Mouse (Mus musculus) thymus, adult 18-20 months (tissue): ENCODE data around the gene Itga2.

ENCODE experiments used
- DNase-seq, 2 experiments: peaks; one replicate each; pipeline ENCODE4 v3.0.0; 2022; ENCODE audit warnings: mixed read lengths in 2 of 2

Gene Itga2

DNA sequence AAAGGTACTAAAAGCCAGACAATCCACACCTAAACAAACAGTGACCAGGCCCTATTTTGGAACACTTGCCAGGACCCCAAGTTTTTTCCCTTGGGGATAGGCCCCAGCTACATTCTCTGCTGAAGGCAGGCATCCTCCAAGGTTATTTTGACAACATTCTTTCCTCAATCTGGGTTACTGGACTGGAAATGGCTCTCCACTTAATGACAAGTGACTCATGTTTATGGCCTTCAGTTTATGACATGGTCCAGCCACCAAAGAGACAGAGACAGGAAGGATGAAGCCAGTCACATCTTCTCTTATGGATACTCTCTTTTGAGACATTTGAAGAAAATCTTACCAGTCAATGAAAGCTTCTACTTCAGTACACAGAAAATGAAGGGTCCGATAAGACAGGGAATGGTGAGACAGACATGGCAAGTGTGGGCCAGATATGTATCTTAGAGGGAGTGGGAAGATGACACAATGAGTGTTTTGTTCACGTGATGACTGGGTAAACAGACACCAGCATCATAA, 55.8 kb downstream of the Itga2 start:
- DNase-seq = no peak

DNA sequence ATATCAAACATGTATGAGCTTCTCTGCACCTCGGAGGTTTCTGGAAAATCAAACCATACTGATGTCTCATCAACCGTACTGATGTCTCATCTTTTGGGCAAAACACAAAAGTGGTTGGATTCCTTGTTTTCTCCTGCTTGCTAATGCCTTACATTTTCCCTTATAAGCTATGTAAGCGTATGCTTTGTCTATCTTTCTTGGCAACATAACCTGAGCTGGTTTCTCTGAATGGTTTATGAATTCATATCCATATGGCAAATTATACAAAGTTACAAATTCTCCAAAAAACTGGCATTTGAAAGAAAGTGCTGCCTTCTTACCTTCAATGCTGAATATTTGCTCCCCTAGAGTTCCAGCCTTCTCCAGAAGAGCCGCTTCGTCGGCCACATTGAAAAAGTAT, 57.2 kb downstream of the Itga2 start:
- no peak for DNase-seq

DNA sequence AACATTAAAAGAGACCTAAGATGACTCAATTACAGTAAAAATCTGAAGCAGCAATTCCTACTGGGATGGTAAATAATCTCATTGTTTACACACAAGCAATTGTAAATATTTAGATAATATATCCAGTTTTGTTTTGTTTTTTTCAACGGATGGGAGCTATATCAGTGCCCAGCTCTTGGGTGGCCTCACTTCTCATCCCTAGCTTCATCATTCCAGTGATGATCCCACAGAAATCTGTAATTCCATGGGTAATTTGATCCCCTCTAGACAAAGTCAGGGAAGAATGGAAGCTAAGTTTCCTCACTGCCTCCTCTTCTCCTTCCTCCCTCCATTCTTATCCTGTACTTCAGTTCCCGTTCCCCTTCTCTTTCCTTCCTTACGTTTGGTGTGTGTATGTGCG, 74.4 kb downstream of the Itga2 start:
- DNase-seq = no peak

DNA sequence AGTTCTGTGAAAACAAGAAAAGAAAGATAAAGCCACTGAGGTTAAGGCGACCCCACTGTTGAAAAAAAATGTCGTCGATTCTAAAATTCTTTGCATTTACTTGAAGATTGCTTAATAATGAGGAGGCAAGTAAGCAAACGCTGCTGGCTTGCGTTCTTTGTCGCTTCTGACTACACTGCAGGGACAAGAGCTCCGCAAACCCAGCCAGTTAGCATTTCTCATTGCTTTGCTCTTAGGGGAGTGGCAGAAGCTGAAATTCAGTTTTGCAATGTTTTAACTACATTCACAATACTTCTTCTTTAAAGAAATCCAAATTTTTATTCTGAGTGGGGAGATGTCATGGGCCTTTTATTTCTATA, 75.7 kb downstream of the Itga2 start:
- DNase-seq = no peak

DNA sequence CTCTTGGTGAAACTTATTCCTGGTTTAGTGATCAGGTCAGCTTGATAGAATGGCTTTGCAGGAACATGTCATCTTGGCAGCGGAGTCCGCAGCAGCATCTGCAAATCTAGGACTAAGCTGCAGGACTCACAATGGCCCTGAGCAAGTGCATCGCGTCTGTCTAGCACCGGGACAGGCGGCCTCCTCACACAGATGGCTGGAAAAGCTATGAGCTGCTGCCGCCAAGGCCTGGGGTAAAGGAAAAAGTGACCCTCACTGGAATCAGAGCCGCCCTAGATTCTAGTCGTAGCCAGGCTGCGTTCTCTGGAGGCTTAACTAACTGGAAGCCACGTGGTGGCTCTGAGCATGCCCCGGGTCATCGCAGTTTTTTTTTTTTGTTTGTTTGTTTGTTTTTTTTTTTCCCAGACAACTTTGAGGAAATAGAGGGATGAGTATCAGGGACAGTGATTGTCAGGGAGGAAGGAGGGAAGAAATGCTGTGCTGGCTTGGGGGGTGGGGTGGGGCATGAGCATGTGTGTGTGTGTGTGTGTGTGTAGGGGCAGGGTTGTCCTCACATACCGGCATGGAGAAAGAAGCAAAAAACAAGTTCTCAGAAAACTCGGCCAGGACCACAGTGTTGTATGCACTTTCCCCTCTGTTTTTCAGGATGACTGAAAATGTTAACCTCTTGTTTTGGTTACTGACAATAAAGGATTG, 76.2 kb downstream of the Itga2 start:
- DNase-seq = no peak

DNA sequence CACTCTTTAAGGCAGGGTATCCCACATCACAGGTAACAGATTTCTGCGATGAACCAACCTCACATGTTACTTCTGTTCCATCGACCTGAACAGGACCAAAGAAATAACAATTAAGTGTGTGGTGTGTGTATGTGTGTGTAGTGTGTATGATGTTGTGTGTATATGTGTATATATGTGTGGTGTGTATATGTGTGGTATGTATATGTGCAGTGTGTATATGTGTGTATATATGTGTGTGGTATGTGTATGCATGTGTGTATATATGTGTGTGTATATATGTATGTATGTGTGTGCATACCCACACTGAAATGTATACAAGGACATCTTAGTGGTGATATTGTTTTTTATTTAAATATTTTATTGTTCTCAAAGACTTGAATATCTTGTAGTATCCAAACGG, 77.5 kb downstream of the Itga2 start:
- no peak for DNase-seq

DNA sequence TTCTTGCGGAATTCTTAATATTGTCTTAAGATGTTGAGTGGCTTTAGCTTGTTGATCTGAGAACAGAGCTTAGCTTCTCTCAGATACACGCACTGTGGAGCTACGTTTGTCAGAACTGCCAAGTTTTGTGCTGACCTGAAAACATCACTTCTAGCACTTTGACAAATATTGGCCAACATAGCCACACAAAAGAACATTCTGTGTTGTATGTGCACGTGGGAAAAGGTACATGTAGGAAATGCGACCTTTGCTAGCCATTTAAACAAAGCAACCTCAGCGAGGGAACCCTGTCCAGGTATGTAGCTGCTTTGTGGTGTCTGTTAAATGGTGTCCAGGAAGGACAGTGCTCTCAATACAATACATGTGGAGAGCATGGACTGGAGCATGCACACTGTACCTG, 77.9 kb downstream of the Itga2 start:
- DNase-seq = no peak

DNA sequence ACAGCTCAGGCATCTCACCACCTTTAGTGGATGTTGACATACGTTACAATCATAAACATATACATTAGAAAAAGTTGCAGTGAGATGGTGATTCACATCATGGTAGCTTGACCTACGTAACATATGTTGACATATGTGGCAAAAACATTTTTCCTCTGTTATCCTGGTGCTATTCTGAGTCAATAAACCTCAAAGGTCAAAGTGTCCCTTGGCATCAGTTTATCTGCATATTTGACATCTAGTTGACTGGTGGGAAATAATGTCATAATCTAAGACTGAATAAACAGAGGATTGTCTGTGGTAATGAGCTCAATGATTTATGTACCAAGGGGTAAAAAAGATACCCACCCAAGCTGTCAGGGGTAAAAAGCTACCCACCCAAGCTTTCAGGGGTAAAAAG, 78.7 kb downstream of the Itga2 start:
- no peak for DNase-seq

DNA sequence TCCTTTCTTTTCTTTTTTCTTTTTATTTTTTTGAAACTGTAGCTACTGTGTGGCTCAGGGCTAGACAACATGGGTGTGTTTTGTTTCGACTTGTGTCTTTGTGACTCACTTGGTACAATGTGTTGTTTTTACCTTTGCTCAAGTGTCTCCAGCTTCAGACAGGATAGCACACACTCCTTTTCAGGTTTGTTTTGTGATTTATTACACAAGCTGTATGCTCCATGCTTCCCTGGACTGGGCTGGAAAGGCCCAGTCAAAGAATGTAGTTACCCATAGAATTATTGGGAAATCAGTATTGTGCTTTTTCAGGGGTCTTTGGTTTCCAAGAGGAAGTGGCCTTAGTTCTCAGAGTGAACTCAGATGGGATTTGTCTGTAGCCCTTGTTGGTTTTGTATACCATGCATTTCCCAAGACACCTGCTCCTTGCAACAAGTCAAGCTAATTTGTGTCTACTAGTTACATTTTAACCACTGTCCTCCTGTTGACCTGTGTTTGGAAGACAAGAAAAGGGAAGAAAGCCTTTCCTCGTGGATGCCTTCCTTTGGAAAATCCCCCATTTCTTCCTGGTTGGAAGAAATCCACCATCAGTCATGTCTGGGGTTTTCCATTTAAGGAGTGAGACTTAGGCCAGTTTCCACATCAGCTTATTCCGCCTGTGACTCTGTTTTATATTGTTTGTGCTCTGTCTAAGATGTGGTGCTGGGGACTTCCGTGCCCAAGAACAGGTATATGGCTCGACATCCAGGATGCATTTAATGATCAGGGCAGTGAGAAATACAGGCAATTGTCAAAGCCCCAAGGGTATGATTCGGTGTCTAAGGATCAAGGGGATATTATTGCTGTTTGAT, 79.4 kb downstream of the Itga2 start:
- DNase-seq = no peak

DNA sequence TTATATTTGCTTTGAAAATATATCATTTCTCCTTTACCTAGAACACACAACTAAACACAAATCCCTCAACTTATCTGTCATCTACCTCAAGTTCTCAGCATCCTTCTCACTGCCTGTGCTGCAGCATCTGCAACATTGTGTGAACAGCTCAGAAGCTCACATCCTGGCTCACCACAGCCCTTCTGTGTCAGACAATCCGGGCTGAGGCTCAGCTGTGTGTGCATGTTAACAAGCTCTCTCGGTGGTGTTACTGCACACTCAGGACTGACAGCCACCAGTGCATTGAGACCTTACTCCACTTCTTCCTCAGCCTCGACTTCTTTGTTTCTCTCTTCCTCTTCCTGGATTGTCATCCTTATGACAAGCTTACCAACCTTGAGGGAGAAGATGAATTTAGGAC, 83.0 kb downstream of the Itga2 start:
- DNase-seq = no peak

DNA sequence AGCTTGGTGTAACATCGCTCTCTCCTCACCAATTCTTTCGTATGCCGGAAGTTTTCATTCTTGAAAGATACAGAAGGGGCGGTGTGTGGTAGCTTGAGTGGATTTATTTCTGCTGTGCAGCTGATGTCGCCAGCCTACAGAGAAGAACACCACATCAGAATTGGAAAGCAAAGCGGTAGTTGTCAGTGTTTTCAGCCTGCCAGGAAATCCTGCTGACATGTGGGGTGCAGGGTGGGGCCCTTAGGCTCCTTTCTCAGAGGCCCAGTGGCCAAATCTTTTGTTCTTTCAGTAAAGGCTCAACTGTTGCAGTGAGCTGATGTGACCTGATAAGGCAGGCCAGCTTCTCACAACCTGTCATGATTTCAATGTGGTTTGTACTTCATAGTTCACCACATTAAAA, 86.1 kb downstream of the Itga2 start:
- DNase-seq = peak in 1 of 2 experiments; percentile 31

DNA sequence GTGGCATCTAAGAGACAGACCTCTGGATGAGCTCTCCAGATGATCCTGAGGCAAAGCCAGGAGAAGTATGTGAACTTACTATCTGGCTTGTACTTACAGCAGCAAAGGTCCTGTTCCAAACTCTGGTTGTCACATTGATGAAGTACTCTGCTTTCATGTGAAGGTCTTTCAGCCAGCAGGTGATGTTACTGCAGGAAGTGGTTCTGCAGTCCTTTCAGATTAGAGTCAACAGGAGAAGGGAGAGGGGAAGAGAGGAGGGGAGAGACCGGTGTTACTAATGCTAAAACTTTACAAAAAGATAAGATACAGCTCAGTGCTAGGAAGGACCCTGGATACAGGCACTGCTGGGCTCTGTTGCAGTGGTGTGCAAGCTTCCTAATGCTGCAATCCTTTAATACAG, 88.6 kb downstream of the Itga2 start:
- DNase-seq = no peak

DNA sequence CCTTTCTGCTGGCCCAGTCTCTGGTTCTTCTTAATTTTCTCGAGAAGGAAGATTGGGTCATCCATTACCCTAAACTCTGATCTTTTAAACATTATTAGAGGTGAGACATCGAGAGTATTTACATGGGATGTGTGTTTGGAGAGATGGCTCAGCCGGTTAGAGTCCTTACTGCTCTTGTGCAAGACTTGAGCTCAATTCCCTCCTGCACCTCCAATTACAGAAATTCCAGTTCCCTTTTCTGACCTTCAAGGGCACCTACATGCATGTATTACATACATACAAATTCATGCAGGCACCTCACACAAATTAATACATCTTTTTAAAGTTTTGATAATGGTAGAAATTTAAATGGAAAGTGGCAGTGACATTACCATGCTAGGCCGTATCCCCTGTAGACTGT, 91.4 kb downstream of the Itga2 start:
- no peak for DNase-seq

DNA sequence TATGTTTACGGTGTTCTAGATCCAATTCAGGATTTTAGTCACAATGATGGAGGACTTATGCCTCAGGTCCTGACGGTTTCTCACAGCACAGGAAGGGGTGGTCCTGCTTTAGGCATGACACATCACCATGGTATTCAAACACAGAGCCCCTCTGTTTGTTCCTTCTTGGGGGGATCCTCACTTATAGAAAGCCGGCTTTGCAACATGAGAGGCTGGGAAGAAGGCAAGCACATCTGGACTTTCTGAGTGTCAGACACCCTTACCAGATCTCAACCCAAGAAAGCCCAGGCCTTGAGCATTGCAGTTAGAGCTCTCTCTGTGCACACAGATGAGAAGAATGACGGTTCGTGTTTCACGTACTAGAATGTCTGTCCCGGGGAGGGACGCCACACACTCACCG, 92.8 kb downstream of the Itga2 start:
- no peak for DNase-seq

DNA sequence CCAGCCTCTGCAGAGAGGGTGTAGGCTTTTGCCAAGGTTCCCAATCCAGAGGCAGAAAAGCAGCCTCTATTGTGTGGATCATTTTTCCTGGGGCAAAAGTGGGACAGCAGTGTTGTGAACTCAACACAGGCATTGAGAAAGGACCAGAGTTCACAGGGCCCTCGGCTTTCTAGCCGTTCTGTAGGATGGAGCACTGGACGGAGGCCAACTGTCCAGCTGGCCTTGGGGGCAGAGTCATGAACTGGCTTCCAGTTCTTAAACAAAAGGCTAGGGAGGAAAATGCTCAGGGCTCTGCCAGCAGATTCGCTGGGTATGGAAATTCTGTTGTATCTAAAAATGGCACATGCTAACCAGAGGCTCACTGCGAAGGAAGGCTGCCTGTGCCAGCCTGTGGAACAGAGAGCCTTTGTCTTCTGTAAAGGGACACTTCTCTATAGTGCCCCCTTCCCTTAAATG, 93.3 kb downstream of the Itga2 start:
- DNase-seq = no peak

DNA sequence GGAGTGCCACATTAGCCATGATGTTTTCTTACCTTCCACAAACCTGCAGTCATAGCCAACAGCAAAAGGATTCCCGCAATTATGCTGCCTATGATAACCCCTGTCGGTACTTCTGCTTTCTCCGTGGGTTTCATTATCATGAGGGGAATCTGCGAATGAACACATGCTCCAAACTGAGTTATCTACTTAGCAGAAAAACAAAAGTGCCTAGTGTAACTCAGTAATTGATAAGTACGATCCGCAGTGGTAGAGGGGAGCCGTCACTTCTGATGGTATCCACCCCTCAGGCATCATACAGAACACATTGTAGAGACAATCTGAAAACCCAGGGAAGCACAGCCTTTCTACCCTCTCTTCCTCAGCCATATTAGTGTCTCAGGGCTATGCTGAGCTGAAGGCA, 94.8 kb downstream of the Itga2 start:
- DNase-seq = no peak

DNA sequence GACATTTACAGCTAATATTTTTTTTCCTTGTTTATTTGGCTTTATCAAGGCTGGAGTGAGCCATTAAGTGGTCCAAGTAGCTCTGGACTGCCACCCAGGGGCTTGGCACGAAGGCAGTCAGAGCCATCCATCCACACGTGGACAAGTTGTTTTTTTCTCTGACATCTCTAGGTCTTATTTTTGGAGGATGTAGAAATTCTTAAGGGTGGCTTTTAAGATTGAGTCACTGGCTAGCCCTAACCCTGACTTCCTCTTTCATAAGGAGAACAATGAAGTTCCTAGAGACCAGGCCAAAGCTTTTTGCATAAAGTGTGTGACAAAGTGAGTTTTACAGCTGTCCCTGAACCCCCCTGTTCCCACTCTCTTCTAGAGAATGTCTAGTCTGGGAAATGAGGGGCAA, 97.3 kb downstream of the Itga2 start:
- no peak for DNase-seq

DNA sequence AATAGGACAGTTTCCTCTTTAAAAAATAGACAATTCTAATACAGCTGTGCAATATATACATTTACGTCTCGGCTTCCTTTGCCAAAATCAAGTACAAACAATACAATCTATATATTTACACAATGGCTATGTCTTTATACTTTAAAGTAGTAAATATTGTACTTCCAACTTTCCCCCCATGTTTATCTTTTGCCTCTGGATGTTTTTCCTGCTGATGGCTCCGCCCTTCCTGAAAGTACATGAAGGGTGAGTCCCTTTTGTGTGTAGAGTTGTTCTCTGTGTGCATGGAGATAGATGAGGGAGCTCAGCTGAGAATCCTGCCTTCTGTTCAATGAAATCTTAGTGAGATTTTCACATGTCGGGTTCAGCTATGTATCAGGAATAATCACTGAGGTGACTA, 98.5 kb downstream of the Itga2 start:
- no peak for DNase-seq

DNA sequence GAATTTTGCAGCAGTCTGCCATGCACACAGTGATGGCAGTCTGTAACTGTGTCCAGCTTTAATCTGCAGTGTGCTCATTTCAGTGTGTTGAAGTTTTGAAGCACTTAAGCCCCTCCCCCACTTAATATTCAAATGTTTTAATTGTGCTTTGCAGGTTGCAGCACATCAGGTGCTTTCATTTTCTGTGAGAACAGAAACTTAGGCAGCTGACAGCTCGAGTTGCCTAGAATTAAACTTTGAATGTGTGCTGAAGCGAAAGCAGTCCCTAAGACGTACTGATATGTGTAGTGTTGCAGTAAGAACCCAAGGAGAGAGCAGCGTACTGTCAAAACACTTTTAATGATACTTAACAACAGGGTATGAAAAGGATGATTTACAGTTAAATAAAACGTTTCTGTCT, 99.1 kb downstream of the Itga2 start:
- DNase-seq = no peak

DNA sequence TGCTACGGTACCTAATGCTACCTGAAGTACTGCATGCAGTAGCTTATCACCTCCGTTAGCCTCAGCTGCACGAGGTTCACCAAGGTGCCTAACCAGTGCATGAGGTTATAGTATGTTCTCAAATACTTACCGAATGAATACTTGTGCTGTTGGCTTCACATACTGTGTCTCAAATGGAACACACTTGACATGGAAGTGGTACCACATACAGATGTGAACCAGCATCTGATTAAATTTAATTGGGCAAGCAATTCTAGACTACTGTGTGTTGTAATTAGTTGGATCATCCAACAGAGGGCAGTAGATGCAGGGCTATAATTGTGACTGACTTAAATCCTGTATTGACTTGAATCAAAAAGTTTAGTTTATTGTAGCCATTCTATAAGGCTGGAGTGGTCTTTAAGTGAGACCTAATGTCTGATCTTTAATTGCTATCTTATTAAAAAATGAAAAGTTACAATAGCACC, 100.5 kb downstream of the Itga2 start:
- DNase-seq = no peak

DNA sequence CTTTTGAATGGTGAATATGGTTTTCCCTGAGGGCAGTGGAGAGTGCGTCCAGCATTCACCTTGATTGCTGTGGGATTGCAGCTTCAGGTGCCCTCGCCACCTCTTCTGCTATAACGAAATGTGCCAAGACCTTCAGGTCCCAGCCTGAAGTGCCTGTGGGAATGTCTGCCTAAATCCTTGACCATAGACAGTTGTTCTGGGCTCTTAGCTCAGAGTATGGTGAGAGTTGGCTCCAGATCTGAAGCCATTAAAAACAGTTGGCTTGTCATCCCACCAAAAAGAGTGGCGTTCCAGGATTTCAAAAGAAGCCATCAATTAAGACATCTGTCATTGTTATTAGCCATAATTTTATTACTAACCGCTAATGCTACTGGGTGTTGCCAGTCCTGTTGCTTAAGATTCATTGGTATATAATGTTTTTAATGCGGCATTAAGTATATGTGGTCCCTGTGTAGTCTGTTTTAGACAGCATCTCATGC, 106.5 kb downstream of the Itga2 start:
- no peak for DNase-seq

DNA sequence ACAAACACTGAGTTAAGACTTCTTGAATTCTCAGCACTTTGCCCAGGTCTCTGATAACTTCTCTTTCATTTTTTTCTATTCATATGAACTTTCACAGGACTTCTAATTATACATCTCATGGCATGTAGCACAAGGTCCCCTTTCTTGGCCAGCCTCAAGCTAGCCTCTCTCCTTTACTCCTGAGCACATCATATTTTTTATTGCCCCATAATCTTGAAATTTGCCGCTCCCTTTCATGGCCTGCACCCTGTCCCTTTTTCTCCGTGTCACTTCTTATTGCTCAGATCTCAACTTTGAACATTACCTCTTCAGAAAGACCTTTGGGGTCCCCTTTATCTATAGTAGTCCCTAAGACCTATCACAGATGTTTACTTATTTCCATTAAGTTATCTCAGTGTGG, 109.0 kb downstream of the Itga2 start:
- no peak for DNase-seq

DNA sequence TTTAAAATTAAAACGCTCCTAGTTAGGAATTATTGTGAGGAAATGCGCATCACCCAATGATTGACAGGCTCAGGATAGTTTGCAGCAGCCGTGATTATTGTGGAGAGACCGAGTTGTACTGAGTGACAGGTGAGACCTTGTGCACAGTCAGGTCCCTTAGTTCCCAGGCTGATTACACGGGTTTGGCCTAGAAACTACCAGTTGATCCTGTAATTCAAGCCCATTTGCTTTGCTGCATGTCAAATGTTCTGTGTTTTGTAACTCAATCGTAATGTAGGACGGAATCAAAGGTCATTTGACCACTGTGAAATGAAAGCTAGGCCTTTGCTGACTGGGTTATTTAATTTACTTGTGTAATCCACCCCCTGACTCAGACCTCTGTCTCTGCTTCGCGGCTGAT, 113.4 kb downstream of the Itga2 start:
- DNase-seq = no peak

DNA sequence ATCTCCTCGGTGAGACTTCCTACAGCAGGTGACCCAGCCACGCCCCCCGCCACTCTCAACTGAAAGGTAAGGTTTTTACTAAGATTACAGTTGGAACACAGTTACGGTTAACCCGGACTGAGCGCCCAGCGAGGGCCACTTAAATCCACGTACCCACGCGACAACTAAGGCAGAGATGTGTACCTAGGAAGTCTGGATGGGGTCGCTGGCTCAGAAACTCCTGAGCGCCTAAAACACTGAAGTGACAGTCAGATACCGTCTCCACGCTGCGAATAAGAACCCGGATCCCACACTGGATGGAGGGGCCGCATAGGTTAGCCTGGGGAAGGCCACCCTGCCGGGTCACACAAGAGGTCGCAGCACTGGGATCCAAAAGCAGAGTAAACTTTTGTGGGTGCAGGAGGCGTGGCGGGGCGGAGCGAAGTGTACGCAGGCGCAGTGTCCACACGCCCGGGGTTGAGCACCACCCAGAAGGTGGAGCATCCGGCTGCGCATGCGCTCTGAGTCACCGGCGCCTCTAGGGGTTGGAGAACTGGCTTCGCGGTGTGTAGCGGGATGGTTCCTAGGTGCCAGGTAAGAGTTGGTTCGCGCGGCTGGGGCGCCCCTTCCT, 114.0 kb downstream of the Itga2 start, which contains the start of gene Mocs2:
Mocs2 (plus strand) TSS at position 486 of the 610 bp plus-strand sequence.
- DNase-seq = peak; percentile 90
